Mouse (Mus musculus): Measurements from ENCODE around the gene 9430097D07Rik. TPM values are rescaled to one million over a fixed set of nuclear protein-coding genes. Genes with fewer than 3 reads are reported as not detected.

The 9430097D07Rik gene
- polyA plus RNA-seq, 1 experiment from 2014 or later = 0.30 TPM

DNA sequence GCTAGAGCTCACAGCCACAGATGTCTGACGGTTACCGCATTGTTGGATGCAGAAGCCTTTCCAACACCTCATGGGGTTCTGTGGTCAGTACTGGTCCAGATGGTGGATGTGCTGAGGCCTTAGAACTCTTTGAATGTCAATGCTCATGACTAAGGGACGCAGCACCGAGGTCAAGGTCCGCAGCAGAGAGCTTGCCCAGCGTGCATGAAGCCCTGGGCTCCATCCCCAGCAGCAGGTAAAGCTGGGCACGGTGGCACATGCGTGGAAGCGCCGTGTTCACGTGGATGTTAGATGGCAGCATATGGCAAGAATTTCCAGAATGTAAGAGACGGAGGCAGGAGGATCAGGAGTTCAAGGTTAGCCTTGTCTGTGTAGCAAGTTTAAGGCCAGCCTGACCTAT is 49.7 kb downstream of the 9430097D07Rik start:
- 86% methylated on average over 12 of the region's 12 CpGs for WGBS
- Histone ChIP-seq H3K9me3 (replicated peaks; ENCODE audit: control insufficient read depth, low read length) (no peaks in the 10 kb centered on the region), H3K9ac (ENCODE audit: low read length) (no peak overlapping the region), H3K4me1 (ENCODE audit: control insufficient read depth, insufficient read depth, low read length) (no peaks in the 10 kb centered on the region), H3K27ac (ENCODE audit: low read depth, low read length) (no peak overlapping the region), H3K4me3 (ENCODE audit: low read depth, low read length) (no peak overlapping the region), H3K4me2 (ENCODE audit: low read length) (no peak overlapping the region), H3K27me3 (replicated peaks; ENCODE audit: control insufficient read depth, insufficient read depth, low read length) (no peaks in the 10 kb centered on the region), H3K36me3 (ENCODE audit: control insufficient read depth, insufficient read depth, low read length) (no peaks in the 10 kb centered on the region)
- ATAC-seq = no peak
- DNase-seq (ENCODE audit: low spot score) = no peak

DNA sequence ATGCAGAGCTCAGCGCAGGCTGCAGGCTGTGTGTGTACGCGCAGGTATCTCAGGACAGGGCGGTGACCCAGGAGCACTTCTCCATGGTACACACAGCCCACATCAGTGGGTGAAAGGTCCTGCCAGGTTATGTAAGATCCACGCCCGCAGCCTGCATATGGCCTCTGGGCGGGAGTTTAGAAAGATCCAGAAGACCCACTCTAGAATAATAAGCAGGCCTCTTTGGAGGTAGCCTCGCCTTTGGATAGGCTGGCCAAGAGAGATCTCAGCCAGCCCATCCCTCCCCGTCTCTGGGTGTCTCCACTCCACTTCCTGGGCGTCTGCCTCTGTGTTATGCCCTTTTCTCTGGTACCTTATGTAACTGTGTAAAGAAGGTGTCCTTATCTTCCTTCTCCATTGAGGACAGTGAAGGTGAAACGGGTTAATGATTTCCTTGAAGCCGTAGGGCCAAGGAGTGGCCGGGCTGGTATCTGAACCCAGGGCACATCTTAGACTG is 50.9 kb downstream of the 9430097D07Rik start:
- no peak for ATAC-seq
- H3K4me3 ChIP-seq (ENCODE audit: low read depth, low read length) = no peak overlapping the region
- 94% methylated on average over 13 of the region's 13 CpGs for WGBS

More for the DNA sequence above, 50.9 kb downstream of the 9430097D07Rik start:
- Histone ChIP-seq H3K9ac (ENCODE audit: low read length) (no peak overlapping the region), H3K4me2 (ENCODE audit: low read length) (no peak overlapping the region), H3K36me3 (ENCODE audit: control insufficient read depth, insufficient read depth, low read length) (no peaks in the 10 kb centered on the region), H3K27me3 (replicated peaks; ENCODE audit: control insufficient read depth, insufficient read depth, low read length) (no peaks in the 10 kb centered on the region), H3K9me3 (replicated peaks; ENCODE audit: control insufficient read depth, low read length) (no peaks in the 10 kb centered on the region), H3K4me1 (ENCODE audit: control insufficient read depth, insufficient read depth, low read length) (no peaks in the 10 kb centered on the region), H3K27ac (ENCODE audit: low read depth, low read length) (no peak overlapping the region)
- no peak for DNase-seq (ENCODE audit: low spot score)

Other genes with a start within 250 kb of the 9430097D07Rik start
- gene Ciz1, start 223.4 kb downstream of the 9430097D07Rik start, polyA plus RNA-seq (2014; fragmentation: Nextera tagmentation; extraction: Ambion mirVana) = 37.3 and 48.0 TPM in 2 replicates
- gene Dnm1, start 222.3 kb downstream of the 9430097D07Rik start, polyA plus RNA-seq (2014; fragmentation: Nextera tagmentation; extraction: Ambion mirVana) = 28.2 and 42.8 TPM in 2 replicates
- 86.9 and 98.4 TPM in 2 replicates for gene 1110008P14Rik, start 193.7 kb downstream of the 9430097D07Rik start, polyA plus RNA-seq (2014; fragmentation: Nextera tagmentation; extraction: Ambion mirVana)
- 0.25 and 0.32 TPM in 2 replicates for gene Lcn2, start 187.4 kb downstream of the 9430097D07Rik start, polyA plus RNA-seq (2014; fragmentation: Nextera tagmentation; extraction: Ambion mirVana)
- 42.2 and 44.8 TPM in 2 replicates for gene Ptges2, start 179.8 kb downstream of the 9430097D07Rik start, polyA plus RNA-seq (2014; fragmentation: Nextera tagmentation; extraction: Ambion mirVana)
- 5.3 and 5.4 TPM in 2 replicates for gene Naif1, start 125.2 kb downstream of the 9430097D07Rik start, polyA plus RNA-seq (2014; fragmentation: Nextera tagmentation; extraction: Ambion mirVana)
- gene Slc25a25, start 124.2 kb downstream of the 9430097D07Rik start, polyA plus RNA-seq (2014; fragmentation: Nextera tagmentation; extraction: Ambion mirVana) = 30.4 and 34.2 TPM in 2 replicates
- gene Fam102a, start 40.4 kb downstream of the 9430097D07Rik start, polyA plus RNA-seq (2014; fragmentation: Nextera tagmentation; extraction: Ambion mirVana) = 4.4 and 5.2 TPM in 2 replicates
- gene Dpm2, start 4.8 kb downstream of the 9430097D07Rik start, polyA plus RNA-seq (2014; fragmentation: Nextera tagmentation; extraction: Ambion mirVana) = 143 and 152 TPM in 2 replicates
- gene Pip5kl1, start 887 bp downstream of the 9430097D07Rik start, polyA plus RNA-seq (2014; fragmentation: Nextera tagmentation; extraction: Ambion mirVana) = 4.7 TPM in 2 replicates
- gene St6galnac4, start 11.4 kb upstream of the 9430097D07Rik start, polyA plus RNA-seq (2014; fragmentation: Nextera tagmentation; extraction: Ambion mirVana) = 18.7 and 21.4 TPM in 2 replicates
- 4.7 and 5.7 TPM in 2 replicates for gene St6galnac6, start 24.0 kb upstream of the 9430097D07Rik start, polyA plus RNA-seq (2014; fragmentation: Nextera tagmentation; extraction: Ambion mirVana)
- 60.3 and 65.9 TPM in 2 replicates for gene Ak1, start 46.1 kb upstream of the 9430097D07Rik start, polyA plus RNA-seq (2014; fragmentation: Nextera tagmentation; extraction: Ambion mirVana)
- gene Eng, start 70.9 kb upstream of the 9430097D07Rik start, polyA plus RNA-seq (2014; fragmentation: Nextera tagmentation; extraction: Ambion mirVana) = 15.0 and 23.1 TPM in 2 replicates
- gene Fpgs, start 128.5 kb upstream of the 9430097D07Rik start, polyA plus RNA-seq (2014; fragmentation: Nextera tagmentation; extraction: Ambion mirVana) = 10.9 and 14.3 TPM in 2 replicates
- 72.9 and 75.1 TPM in 2 replicates for gene Cdk9, start 137.4 kb upstream of the 9430097D07Rik start, polyA plus RNA-seq (2014; fragmentation: Nextera tagmentation; extraction: Ambion mirVana)
- 25.8 and 37.4 TPM in 2 replicates for gene Sh2d3c, start 145.4 kb upstream of the 9430097D07Rik start, polyA plus RNA-seq (2014; fragmentation: Nextera tagmentation; extraction: Ambion mirVana)
- gene 6330409D20Rik, start 165.3 kb upstream of the 9430097D07Rik start, polyA plus RNA-seq (2014; fragmentation: Nextera tagmentation; extraction: Ambion mirVana) = 3.2 and 3.4 TPM in 2 replicates
- 67.9 and 71.2 TPM in 2 replicates for gene Tor2a, start 181.6 kb upstream of the 9430097D07Rik start, polyA plus RNA-seq (2014; fragmentation: Nextera tagmentation; extraction: Ambion mirVana)
- 0.27 and 0.80 TPM in 2 replicates for gene Ttc16, start 199.9 kb upstream of the 9430097D07Rik start, polyA plus RNA-seq (2014; fragmentation: Nextera tagmentation; extraction: Ambion mirVana)
- 4.7 and 5.1 TPM in 2 replicates for gene Ptrh1, start 200.1 kb upstream of the 9430097D07Rik start, polyA plus RNA-seq (2014; fragmentation: Nextera tagmentation; extraction: Ambion mirVana)
- 0.17 and 0.30 TPM in 2 replicates for gene Cfap157, start 208.7 kb upstream of the 9430097D07Rik start, polyA plus RNA-seq (2014; fragmentation: Nextera tagmentation; extraction: Ambion mirVana)